Mouse (Mus musculus): ENCODE data around the gene Tmem203.

GRCm38 (mm10) chr2:25224492-25224765 is 30.8 kb upstream of the Tmem203 start, which contains the start of gene Tubb4b:
- TF ChIP-seq HCFC1 (IDR thresholded peaks at IDR 0.05; ENCODE audit: borderline replicate concordance, insufficient read depth, low read length) (0 out of 2 replicates have a peak, but pooled peaks have one; percentile 29), MAFK (IDR thresholded peaks at IDR 0.05; ENCODE audit: insufficient read depth, low read depth, low read length) (no peak), CHD2 (IDR thresholded peaks at IDR 0.05; ENCODE audit: low read depth, low read length) (no peak; the same call in 1 of the 2 replicates), ZNF384 (IDR thresholded peaks at IDR 0.05; ENCODE audit: low read depth, low read length) (no peak), ZC3H11A (IDR thresholded peaks at IDR 0.05; ENCODE audit: borderline replicate concordance, low read depth, low read length) (no peak)

Measured in ES-E14 (cell line).